Mouse (Mus musculus) kidney, adult 9 months (tissue): Measurements from ENCODE around the gene Ddx10.

Experiments used
- DNase-seq: peaks from one replicate; pipeline ENCODE4 v3.0.0; 2022

Ddx10 gene

DNA sequence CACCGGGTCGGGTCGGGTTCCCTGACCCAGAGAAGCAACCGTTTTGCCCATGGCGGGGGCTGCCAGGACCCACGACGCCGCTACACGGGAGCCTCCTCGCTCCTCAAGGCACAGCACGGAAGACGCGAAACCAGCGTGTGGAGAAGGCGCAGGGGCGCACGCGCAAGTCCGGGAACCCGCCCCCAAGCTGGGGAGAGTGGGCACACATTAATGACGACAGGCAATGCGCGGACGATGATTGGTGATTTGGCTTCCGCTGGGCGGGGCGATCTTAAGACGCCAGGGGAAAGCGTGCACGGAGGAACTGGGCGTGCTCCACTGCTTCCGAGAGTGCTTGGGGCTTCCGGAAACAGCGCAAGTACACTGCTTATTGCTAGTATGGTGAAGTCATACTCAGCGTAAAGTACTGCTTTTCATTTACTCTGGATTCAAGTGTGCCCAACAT is at the start of gene Ddx10:
Gene Ddx10 (minus strand): TSS at position 101 of the 445 bp plus-strand sequence.
- peak; percentile 99 for DNase-seq

DNA sequence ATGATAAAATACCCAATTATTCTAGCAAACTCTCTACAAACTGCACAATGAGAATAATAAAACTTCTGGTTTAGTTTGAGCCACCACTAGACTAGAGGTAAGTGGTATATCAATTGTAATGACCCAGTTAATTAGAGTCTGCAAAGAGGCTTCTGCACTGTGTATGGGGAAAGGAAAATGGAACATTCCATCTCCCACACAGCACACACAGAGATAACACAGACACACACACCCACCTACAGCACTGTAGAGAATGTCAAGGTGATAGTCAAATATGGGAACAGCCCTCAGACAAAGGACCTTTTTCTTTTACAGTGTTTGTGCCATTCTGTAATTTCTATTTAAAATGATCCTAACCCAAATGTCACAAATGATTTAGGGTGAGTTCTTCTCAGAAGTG is 45.0 kb upstream of the Ddx10 start:
- DNase-seq, result no peak

DNA sequence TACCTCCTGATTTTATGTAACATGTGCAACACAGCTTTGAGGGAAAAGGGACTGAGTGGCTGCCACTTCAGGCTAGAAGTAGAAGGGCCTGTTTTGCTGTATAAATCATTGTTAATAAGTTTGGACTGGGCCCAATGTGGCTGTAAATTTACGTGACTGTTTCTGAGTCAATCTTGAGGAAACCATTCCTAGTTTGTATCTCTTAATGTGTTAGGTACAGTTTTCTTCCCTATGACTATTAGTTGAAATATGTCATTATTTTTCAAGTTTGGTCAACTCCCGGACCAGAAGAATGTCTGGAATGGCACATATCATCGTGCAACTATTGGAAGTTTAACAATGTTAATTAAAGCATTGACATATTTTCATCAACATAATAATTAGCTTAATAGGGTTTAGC is 42.2 kb upstream of the Ddx10 start:
- DNase-seq, result no peak

- no peak for DNase-seq
Observed at GRCm38 (mm10) chr9:53286793-53287192, 38.9 kb upstream of the Ddx10 start.

DNA sequence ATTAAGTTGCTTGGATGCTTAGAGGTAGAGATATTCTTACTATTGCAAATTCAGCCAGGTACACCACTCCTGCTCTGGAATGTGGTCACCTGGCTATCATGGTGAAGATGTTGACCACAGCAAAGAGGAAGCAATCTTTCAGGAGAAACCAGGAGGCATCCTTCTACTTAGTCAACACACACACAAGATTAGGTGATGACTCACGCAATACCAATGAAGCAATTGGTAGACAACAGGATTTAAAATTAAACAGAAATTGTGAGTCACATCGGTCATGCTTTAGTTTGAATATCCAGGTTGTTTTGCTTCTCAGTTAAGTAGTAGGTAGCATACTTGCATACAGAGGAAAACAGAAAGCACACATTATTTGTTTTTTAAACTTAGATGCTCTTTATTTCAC is 31.1 kb upstream of the Ddx10 start:
- no peak for DNase-seq

DNA sequence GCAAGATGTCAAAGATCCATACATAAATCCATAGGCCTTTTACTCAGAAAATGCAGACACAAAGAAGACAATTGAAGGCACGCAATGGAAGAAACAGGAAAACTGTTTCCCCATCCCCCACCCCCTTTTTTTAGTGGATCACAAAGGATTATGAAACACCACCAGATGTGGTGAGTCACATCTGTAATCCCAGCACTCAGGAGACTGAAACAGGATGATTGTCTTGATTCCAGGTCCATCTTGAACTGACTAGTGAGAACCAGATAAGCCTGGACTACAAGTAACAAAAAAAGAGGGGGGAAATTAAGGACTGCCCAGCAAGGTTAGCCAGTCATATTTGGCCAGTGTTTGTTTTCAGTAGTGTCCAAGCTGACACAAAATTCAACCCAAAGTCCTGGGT is 28.5 kb upstream of the Ddx10 start:
- no peak for DNase-seq

DNA sequence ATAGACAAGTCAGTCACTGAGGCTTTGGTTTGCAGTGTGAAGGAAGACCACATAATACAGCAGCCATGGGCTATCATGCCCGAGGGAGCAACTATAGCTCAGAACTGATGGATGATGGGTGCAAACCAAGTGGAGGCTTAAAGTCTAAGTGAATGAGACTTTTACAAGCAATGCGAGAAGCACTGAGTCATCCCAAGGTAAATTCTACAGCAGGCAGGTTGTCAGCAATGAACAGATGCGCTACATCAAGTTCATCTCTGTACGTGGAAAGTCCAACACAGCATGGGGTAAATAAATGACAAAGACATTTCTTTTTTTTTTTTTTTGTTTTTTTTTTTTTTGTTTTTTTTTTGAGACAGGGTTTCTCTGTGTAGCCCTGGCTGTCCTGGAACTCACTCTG is 24.9 kb upstream of the Ddx10 start:
- no peak for DNase-seq

DNA sequence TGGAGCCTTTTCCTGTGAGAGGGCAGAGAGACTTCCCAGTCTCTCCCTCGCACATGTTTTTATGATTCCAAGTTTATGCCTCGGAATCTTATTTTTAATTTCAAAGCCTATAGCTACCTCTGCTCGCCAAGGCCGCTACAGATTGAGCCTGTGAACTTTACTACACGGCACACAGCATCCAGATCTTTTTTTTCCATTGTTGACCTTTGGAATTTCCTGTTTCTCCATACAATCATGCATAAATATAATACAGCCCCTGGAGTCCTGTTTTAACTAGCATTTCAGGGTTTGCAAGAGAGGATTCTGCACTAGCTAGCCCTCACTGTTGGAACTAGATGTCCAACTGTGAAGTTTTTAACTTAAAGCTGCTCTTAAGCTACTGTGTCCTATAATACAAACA is 24.4 kb upstream of the Ddx10 start:
- no peak for DNase-seq

DNA sequence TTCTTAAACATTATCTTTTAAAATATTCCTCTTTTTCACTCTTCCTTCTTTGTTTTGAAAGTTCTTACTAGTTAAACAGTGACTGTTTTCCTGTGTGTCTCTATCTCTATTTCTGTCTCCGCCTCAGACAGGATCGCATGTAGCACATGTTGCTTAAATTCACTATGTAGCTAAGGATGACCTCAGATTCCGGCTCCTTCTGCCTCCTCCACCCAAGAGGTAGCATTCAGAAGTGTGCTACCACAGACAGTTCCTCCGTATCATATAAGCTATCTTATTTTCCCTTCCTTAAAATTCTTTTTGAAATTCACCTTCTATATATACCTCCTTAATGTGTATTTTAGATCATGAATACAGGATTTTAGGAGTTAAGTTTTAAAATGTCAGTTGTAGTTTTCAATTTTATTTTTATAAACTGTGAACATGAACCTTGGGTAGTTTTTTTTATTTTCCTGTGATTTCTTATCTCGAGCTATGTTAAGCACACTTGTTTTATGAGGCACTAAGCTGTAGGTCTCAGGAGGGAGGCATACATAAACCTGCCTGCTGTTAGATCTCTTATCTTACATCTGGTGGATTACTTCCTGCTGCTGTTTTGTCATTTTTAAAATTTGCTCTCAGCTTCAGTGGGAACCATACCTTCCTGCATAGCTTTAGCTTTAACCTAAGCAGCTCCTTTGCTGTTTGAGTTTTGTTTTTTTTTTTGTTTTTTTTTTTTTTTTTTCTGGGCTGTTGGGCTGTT is 23.6 kb upstream of the Ddx10 start:
- no peak for DNase-seq

DNA sequence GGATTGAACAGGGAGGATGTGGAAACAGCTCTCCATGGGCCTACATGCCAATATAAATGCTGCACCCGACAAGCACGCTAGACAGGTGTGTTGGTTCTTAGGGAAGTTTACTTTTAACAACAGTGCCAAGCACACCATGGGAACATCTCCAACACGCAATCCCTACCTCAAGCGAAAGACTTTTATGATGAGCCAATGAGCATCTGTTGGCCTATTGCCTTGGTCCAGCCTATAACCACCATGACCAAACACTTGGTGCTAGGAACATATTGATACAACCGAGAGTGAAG is 21.6 kb upstream of the Ddx10 start:
- DNase-seq, result no peak

- peak; percentile 32 for DNase-seq
Observed at GRCm38 (mm10) chr9:53268731-53269465, 21.0 kb upstream of the Ddx10 start.

- no peak for DNase-seq
Observed at GRCm38 (mm10) chr9:53268036-53268435, 20.2 kb upstream of the Ddx10 start.

DNA sequence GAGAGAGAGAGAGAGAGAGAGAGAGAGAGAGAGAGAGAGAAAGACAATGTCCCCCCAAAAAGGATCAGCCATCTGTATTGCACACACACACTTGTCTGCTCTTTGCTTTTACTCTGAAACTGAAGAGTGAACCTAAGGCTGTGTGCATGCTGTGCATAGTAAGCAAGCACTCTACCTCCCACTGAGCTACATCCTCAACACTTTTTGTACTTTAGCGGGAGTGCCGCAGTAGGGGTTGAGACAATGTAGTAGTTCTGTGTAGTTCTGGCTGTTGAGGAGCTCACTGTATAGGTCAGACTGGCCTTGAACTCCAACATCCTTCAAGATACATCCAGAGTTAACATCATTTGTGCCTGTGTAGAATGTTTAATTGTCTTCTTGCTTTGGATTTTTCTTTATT is 17.7 kb upstream of the Ddx10 start:
- no peak for DNase-seq

- DNase-seq, result peak; percentile 36
Observed at GRCm38 (mm10) chr9:53264387-53264786, 16.5 kb upstream of the Ddx10 start.

- DNase-seq, result no peak
Observed at GRCm38 (mm10) chr9:53258199-53258598, 10.3 kb upstream of the Ddx10 start.

DNA sequence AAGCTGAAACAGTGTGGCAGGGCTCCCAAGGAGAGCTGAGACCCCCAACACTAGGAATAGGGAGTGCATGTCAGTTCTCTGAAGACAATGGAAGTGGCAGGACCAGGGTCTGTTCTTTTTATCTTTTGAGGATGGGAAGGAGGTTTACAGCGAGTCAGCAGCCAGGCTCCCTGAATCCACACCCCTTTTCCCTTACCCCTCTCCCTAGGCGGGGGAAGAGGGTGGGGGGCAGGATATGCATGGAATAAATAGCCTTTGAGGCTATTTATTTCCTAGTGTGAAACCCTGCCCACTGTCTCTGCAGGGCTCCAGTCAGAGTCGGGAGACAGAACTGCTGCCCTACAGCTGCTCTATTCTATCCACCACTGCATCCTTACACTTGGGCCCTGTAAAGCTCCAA is 9.9 kb upstream of the Ddx10 start:
- DNase-seq, result no peak

- DNase-seq, result no peak
Observed at GRCm38 (mm10) chr9:53256690-53257305, 8.9 kb upstream of the Ddx10 start.

DNA sequence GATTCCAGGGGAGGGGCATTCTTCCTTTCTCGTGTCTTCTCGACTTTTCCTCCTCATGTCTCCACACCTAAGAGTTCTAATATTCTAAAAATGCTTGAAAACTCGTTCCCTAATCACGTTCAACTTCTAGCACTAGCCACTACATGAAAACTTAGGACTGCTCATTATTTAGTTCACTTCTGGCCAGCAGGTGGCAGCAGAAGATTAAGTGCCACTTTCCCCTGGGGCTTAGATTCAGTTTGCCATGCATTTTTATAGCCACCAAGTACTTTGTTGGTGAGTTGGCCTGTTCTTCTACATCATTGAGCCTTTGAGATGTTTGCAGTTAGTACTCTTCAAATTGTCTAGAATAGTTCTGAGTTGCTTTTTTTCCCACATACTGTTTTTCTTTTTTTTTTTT is 6.5 kb upstream of the Ddx10 start:
- peak; percentile 87 for DNase-seq

GRCm38 (mm10) chr9:53247516-53247915 is 337 bp downstream of the Ddx10 start:
- no peak for DNase-seq

- DNase-seq, result peak; percentile 8
Observed at GRCm38 (mm10) chr9:53218181-53218580, 29.7 kb downstream of the Ddx10 start.

DNA sequence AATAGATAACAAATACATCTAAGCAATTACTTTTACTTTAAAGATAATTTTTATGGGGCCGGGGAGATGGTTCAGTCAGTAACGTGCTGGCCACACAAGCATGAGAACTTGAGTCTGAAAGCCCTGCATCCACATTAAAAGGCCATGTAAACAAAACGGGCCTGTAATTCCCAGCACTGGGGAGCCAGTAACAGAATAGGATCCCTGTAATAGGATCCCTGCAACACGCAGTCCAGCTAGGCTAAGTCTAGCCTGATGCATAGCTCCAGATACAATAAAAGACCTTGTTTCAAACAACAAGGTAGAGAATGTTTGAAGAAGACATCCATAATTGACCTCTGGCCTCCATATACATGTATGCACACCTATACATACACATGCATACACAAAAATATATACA is 39.6 kb downstream of the Ddx10 start:
- DNase-seq, result no peak

DNA sequence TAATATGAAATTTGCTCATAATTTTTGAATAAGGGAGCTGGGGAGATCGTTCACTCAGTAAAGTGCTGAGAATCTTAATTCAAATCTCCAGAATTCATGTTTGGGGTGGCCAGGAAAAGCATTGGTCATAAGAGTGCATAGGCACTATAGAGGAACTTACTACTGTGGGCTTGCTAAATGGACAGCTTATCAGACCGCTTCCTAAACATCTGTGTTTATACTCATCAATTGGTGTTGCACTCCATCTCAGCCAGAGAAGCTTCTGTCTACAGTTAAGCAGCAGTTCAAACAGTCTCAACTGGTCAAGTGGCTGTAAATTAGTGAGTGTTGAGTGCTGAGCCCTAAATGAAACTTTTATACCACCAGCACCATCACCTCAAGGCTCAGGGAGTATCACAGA is 73.3 kb downstream of the Ddx10 start:
- DNase-seq, result no peak

GRCm38 (mm10) chr9:53173258-53173657 is 74.6 kb downstream of the Ddx10 start:
- DNase-seq, result peak; percentile 20

DNA sequence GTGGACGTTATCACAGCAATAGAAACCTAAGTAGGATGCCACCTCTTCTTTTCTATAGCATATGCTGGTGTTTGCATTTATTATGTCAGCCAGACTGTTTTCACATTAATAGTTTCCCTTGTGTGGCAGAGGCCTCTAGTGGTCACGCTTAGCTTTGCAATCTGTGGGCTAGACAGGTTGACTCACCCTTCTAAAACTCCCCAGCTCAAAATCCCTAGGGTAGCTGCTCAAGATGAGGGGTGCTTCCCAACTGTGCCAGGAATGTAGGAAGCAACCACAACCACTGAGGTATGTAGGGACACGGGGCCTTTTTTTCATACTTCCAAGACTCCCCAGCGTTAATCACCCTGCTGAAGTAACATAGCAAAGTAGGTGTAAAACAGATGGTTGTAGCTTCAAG is 103.6 kb downstream of the Ddx10 start:
- peak; percentile 64 for DNase-seq
